Mouse (Mus musculus) liver, embryonic 12.5 days (tissue): ENCODE data around the gene Dzank1. TPM values are rescaled to one million over a fixed set of nuclear protein-coding genes. Genes with fewer than 3 reads are reported as not detected.

Source experiments
- ATAC-seq: fragments of 200-750 bp; cut with Nextera tagmentation; 2 replicates; pipeline ENCODE4 v1.8.0; 2017; ENCODE audit warnings: moderate number of reproducible peaks, mild to moderate bottlenecking, moderate library complexity
- H3K27ac ChIP-seq: fragments of 300-500 bp; sonication (generic); 2 replicates; pipeline ENCODE4 v1.5.1; 2016; ENCODE audit warnings: mild to moderate bottlenecking
- H3K27me3 ChIP-seq: fragments of 300-500 bp; sonication (generic); replicated peaks from 2 replicates; pipeline ENCODE4 v1.6.1; 2016; ENCODE audit warnings: mild to moderate bottlenecking, moderate library complexity
- H3K36me3 ChIP-seq: fragments of 300-500 bp; sonication (generic); 2 replicates; pipeline ENCODE4 v1.6.1; 2016; ENCODE audit warnings: mild to moderate bottlenecking, moderate library complexity
- H3K4me1 ChIP-seq: fragments of 300-500 bp; sonication (generic); 2 replicates; pipeline ENCODE4 v1.6.1; 2016
- H3K4me2 ChIP-seq: fragments of 300-500 bp; sonication (generic); 2 replicates; pipeline ENCODE4 v1.6.1; 2016; ENCODE audit warnings: mild to moderate bottlenecking, moderate library complexity
- H3K4me3 ChIP-seq: fragments of 300-500 bp; sonication (generic); 2 replicates; pipeline ENCODE4 v1.5.1; 2016; ENCODE audit warnings: mild to moderate bottlenecking, moderate library complexity
- H3K9ac ChIP-seq: fragments of 300-500 bp; sonication (generic); 2 replicates; pipeline ENCODE4 v1.6.1; 2016; ENCODE audit warnings: mild to moderate bottlenecking, moderate library complexity
- H3K9me3 ChIP-seq: fragments of 300-500 bp; sonication (generic); replicated peaks from 2 replicates; pipeline ENCODE4 v1.6.1; 2016; ENCODE audit warnings: mild to moderate bottlenecking, moderate library complexity
- WGBS: fragments of 180-500 bp; shearing (Covaris S2); methylation state at CpG from one replicate; pipeline ENCODE4 v1.1.7; 2016; ENCODE audit not compliant: insufficient replicate concordance; 5-methylcytosine and 5-hydroxymethylcytosine counted together
- polyA plus RNA-seq: library from polyadenylated mRNA; unstranded; fragments of >200 nt; fragmentation: Nextera tagmentation; extraction: Ambion mirVana; gene quantifications from 2 replicates; pipeline ENCODE4 v1.2.1, GENCODE M21; 2016

Gene Dzank1
- polyA plus RNA-seq, 1 experiment from 2014 or later = 0.21 TPM

DNA sequence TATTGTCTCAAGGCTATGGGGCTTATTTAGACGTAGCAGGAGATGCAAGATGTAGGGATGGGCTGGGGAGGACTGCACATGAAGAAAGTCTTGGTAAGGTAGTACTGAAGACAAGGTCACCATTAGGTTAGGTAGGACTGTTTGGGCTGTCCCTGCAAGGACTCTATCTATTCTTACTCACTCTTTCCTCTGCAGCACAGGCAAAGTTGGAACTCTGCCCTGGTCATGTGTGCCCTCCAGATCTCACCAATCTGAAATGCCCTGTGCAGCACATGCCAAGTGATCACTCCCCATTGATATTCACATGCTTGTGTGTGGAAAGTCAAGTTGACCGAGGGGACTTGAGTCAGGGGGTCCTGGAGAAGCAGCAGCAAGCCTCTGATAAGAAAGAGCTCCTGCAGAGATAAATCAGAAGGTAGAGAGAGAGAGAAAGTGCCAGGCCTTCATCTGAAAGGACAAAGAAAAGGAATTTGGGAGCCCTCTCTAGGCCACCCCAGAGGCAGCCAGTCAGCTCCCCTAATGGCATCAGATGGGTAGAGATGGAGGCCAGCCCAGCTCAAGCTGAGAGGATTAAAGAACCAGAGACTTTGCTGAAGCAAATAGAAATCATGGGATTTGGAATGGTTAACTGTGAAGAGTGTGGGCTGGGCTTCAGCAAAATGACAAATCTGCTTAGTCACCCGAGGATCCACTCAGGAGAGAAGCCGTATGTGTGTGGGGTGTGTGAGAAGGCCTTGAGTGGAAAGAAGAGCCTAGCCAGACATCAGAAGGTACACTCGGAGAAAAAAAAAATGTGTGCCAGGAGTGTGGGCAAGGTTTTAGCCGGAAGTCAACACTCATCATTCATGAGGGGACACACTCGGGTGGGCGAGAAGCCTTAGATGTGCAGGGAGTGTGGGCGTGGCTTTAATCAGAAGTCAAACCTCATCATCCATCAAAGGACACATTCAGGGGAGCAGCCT lies 62.1 kb downstream of the Dzank1 start:
- no peak for ATAC-seq
- WGBS = 58% methylated on average over 9 of the region's 9 CpGs
- H3K4me2 ChIP-seq = no peak overlapping the region
- H3K27ac ChIP-seq = no peak overlapping the region
- H3K36me3 ChIP-seq = no peaks in the 10 kb centered on the region
- no peaks in the 10 kb centered on the region for H3K4me1 ChIP-seq
- H3K9ac ChIP-seq = no peak overlapping the region
- H3K9me3 ChIP-seq = no peaks in the 10 kb centered on the region
- H3K4me3 ChIP-seq = no peak overlapping the region
- H3K27me3 ChIP-seq = no peaks in the 10 kb centered on the region

DNA sequence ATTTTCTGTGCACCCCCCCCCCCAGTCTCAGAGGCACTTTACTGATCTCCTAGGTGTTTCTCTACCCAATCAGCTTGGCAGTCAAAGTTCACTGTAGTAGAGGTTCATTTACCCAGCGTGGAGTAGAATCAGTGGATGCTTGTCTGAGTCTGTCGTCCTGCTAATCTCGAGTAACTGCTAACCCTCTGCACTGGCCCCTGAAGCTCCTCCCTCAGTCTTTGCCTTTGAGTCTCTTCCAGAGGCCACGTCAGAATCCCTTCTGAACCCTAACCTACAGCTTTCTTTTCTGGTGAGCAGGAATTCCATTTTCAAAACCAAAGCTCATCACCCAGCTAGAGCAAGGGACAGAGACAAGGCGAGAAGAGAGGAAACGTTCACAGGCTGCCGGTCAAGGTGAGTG lies 63.0 kb downstream of the Dzank1 start:
- Histone ChIP-seq H3K27ac (no peak overlapping the region), H3K4me3 (no peak overlapping the region), H3K27me3 (no peaks in the 10 kb centered on the region), H3K4me2 (no peak overlapping the region), H3K9ac (no peak overlapping the region), H3K36me3 (no peaks in the 10 kb centered on the region), H3K9me3 (no peaks in the 10 kb centered on the region), H3K4me1 (peaks cover 3% of the 10 kb centered on the region; the same call in 1 of the 2 replicates)
- no peak for ATAC-seq
- WGBS = 52% methylated on average over 7 of the region's 7 CpGs

DNA sequence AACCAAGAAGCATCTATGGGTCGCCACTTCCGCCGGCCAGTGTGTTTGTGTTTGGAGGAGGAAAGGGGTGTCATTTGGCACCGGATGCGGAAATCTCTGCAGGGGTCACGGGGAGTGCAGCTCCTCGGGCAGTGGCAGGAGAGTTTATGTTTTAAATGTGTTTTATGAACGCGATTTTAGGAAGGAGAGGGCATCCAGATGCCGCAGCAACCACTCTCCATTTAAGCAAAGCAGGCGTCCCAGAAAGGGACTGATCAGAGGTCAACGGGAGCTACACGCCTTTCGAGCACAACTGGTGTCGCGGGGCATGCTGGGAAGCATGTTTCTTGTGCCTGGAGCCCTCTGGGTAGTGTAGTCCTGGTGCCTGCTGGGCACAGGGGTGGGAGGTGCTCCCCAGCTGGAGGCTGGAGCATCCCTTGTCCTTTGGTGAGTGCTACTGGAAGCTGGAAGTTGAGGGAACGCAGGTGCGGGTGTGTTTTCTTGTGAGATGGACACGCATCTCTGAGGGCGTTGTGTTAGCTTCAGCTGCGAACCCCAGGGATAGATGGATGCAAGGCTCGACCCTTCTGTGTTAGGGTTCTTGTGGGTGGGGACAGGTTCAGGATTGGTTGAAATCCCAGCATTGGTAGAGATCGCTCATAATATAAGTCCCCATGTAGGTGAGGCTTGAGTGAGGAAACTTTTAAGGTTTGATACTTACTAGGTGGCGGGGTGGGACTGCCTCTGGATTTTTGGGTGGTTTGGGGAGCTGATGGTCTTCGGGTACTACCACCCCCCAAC lies 68.0 kb downstream of the Dzank1 start:
- H3K27ac ChIP-seq = no peak overlapping the region
- H3K4me3 ChIP-seq = peak overlapping the region; percentile 63
- peak overlapping the region; percentile 64 for H3K4me2 ChIP-seq
- ATAC-seq = peak; percentile 91
- 8% methylated on average over 25 of the region's 25 CpGs for WGBS
- no peaks in the 10 kb centered on the region for H3K36me3 ChIP-seq
- H3K9ac ChIP-seq = peak overlapping the region; percentile 50
- peaks cover 15% of the 10 kb centered on the region; the same call in 1 of the 2 replicates for H3K27me3 ChIP-seq
- no peaks in the 10 kb centered on the region for H3K9me3 ChIP-seq
- peaks cover 11% of the 10 kb centered on the region for H3K4me1 ChIP-seq

DNA sequence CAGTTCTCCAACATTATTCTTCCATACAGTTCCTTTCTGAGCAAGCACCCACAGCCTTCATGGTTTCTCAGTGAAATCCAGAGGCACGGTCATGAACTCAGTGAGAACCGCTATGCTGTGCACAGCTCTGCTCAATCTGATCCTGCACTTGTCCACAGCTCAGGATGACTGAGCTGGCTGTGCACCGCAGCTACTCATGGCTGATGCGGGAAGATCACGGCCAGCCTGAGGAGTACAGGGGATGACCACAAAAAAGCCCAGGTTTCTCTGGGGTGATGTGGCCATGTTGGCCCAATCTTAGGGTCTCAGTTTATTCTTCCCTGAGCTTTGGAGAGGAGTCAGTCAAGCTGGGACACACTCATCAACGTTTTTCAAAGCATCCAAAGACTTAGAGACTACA lies 68.9 kb downstream of the Dzank1 start:
- 66% methylated on average over 6 of the region's 6 CpGs for WGBS
- ATAC-seq = no peak
- peak overlapping the region; percentile 64 for H3K4me2 ChIP-seq
- peaks cover 11% of the 10 kb centered on the region for H3K4me1 ChIP-seq
- H3K9ac ChIP-seq = no peak overlapping the region
- H3K36me3 ChIP-seq = no peaks in the 10 kb centered on the region
- H3K4me3 ChIP-seq = peak overlapping the region; percentile 63
- peaks cover 20% of the 10 kb centered on the region for H3K27me3 ChIP-seq
- no peaks in the 10 kb centered on the region for H3K9me3 ChIP-seq
- H3K27ac ChIP-seq = no peak overlapping the region

DNA sequence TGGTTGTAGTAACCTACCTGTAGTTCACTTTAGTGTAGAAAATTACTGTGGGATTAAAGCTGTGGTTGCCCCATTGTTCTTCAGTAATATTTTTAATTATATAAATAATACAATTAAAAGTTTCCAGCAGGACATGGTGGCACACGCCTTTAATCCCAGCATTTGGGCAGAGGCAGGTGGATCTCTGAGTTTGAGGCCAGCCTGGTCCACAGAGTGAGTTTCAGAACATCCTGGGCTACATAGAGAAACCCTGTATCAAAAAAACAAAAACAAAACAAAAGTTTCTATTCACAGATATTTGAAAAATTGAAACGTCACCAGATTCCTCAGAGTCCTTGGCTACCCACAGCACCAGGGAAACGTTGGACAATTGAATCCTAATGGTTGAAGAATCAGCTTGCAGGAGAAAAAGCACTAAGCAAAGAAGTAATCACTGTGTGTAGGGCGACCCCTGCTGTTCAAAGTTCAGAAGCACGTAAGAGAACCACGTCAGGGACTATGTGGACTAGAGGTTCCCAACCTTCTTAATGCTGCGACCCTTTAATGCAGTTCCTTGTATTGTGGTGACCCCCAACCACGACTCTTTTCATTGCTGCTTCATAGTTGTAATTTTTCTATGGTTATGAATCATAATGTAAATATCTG lies 74.7 kb downstream of the Dzank1 start:
- 7% methylated on average over 8 of the region's 8 CpGs for WGBS
- Histone ChIP-seq H3K4me2 (no peak overlapping the region), H3K9ac (no peak overlapping the region), H3K36me3 (no peaks in the 10 kb centered on the region), H3K4me3 (no peak overlapping the region), H3K27ac (no peak overlapping the region), H3K4me1 (no peaks in the 10 kb centered on the region; the same call in 1 of the 2 replicates), H3K27me3 (peaks cover 36% of the 10 kb centered on the region), H3K9me3 (no peaks in the 10 kb centered on the region)
- 0 out of 2 replicates have a peak, but pooled peaks have one; percentile 37 for ATAC-seq

DNA sequence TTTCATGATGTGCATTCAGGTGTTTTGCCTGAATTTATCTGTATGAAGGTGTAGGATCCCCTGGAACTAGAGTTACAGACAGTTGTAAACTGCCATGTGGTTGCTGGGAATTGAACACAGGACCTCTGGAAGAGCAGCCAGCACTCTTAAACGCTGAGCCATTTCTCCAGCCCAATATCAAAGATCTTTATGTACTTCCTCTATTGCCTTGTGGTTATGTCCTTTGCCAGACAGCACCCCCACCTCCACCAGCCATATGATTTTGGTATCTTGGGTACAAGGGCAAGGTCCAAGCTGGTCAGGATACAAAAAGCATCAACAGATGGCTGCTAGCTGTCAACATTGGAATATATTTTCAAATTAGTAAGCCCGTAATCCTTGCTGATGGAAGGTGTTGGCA lies 76.8 kb downstream of the Dzank1 start:
- no peaks in the 10 kb centered on the region for H3K9me3 ChIP-seq
- H3K4me2 ChIP-seq = no peak overlapping the region
- H3K36me3 ChIP-seq = no peaks in the 10 kb centered on the region
- 43% methylated on average over 2 of the region's 2 CpGs for WGBS
- H3K4me3 ChIP-seq = no peak overlapping the region
- no peak for ATAC-seq
- peaks cover 7% of the 10 kb centered on the region for H3K4me1 ChIP-seq
- H3K9ac ChIP-seq = no peak overlapping the region
- no peak overlapping the region for H3K27ac ChIP-seq
- peaks cover 29% of the 10 kb centered on the region for H3K27me3 ChIP-seq

DNA sequence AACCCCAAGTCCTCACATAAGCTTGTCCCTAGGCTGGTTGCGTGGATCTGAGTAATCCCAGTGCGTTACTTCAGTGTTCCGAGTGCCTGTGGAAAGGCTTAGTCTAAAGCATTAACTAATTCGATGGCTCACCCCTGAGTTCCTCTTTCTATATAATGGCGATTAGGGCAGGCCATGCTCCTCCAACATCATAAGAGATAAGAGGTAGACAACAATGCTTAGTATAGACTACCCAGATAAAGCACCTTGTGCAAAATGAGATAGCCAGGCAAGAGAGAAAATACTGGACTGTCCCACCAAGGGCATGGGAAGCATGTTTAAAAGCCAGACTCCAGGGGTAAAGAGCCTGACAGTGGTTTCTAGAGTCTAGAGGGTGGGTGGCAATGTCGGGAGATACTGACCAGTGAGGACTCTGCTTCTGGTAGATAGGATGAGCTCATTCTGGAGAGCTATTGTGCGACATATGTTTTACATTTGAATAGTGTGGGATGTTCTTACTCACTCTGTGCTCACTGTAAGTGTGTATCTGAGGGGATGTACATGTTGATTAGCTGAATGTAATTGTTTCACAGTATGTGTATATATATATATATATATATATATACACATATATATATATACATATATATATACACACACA lies 80.7 kb downstream of the Dzank1 start:
- WGBS = 44% methylated on average over 7 of the region's 7 CpGs
- Histone ChIP-seq H3K9me3 (no peaks in the 10 kb centered on the region), H3K27me3 (0 out of 2 replicates have a peak, but pooled peaks cover 7% of the 10 kb centered on the region), H3K4me3 (no peak overlapping the region), H3K36me3 (no peaks in the 10 kb centered on the region), H3K4me2 (peak overlapping the region; percentile 23; the same call in 1 of the 2 replicates), H3K27ac (no peak overlapping the region), H3K4me1 (peaks cover 7% of the 10 kb centered on the region), H3K9ac (no peak overlapping the region)
- ATAC-seq = peak; percentile 81

DNA sequence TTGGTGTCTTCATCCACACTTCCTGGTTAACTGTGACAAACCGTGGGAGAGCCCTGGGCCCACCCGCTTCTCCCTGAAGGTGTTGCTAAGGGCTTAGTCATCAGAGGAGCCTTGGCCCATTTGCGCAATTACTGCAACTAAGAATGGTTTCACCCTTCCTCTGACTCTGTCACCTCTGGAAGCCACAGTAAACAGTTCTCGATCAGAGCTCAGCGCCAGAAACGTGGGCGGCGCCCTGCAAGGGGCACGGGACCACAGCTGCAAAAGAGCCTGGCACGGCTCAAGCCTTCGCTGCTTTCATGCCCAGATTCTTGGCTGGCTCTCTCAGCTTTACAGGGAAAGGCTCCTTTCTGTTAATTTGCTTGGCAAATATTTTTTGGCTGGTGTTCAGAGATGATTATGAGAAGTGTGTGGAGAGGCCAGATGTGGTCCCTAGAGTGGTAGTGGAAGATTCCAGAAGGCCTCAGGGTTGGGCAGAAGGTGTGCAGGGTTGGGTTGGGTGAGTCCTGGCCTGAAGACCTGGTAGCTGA lies 85.8 kb downstream of the Dzank1 start:
- no peak overlapping the region for H3K9ac ChIP-seq
- no peak for ATAC-seq
- H3K27me3 ChIP-seq = no peaks in the 10 kb centered on the region
- peaks cover 5% of the 10 kb centered on the region for H3K4me1 ChIP-seq
- 65% methylated on average over 11 of the region's 11 CpGs for WGBS
- H3K4me2 ChIP-seq = no peak overlapping the region
- no peak overlapping the region for H3K4me3 ChIP-seq
- H3K36me3 ChIP-seq = no peaks in the 10 kb centered on the region
- H3K27ac ChIP-seq = no peak overlapping the region
- no peaks in the 10 kb centered on the region for H3K9me3 ChIP-seq

DNA sequence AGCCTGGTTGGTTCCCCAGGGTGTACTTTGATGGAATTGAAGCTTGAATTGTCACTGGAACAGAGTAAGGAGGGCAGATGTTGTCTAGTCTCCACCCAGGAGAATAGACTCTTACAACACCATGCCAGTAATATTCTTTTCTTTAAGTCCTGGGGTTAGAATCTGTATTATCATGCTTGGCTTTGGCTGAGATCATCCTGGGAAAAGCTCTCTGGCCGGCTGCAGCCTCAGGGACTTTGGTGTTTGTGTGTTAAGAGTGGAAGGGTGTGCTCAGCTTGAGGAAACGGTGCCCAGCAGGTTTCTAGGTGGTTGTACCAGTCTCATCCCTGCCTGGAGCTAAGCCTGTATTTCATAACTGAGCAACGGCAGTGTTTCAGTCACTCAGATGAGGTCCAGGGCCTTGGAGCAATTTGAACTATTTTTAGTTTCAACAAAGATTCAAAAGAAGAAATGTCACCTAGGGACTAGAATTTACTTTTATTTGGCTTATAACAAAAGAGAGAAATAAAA lies 88.0 kb downstream of the Dzank1 start:
- Histone ChIP-seq H3K4me2 (no peak overlapping the region), H3K27ac (no peak overlapping the region), H3K27me3 (no peaks in the 10 kb centered on the region), H3K4me1 (no peaks in the 10 kb centered on the region), H3K36me3 (no peaks in the 10 kb centered on the region), H3K4me3 (no peak overlapping the region), H3K9me3 (no peaks in the 10 kb centered on the region), H3K9ac (no peak overlapping the region)
- no peak for ATAC-seq
- WGBS = 62% methylated on average over 3 of the region's 3 CpGs

DNA sequence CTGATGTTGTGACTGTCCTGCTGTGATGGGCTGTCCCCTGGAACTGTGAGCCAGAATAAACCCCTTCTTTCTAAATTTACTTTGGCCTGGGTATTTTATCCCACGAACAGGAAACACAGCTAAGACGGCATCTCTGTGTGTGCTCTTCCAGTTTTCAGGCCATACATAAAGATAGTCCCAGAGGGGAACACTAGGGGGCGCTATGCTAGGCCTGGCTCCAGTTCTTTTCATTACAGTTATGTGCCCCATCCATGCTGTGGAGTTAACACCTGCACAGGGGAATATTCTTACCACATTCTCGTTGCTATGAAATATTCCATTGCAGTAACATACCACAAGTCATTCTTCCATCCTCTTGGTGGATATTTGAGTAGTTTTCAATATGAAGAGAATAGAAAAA lies 88.8 kb downstream of the Dzank1 start:
- Histone ChIP-seq H3K27me3 (no peaks in the 10 kb centered on the region), H3K9me3 (no peaks in the 10 kb centered on the region), H3K4me2 (no peak overlapping the region), H3K9ac (no peak overlapping the region), H3K4me1 (no peaks in the 10 kb centered on the region), H3K4me3 (no peak overlapping the region), H3K36me3 (no peaks in the 10 kb centered on the region), H3K27ac (no peak overlapping the region)
- ATAC-seq = no peak
- 31% methylated on average over 4 of the region's 4 CpGs for WGBS

DNA sequence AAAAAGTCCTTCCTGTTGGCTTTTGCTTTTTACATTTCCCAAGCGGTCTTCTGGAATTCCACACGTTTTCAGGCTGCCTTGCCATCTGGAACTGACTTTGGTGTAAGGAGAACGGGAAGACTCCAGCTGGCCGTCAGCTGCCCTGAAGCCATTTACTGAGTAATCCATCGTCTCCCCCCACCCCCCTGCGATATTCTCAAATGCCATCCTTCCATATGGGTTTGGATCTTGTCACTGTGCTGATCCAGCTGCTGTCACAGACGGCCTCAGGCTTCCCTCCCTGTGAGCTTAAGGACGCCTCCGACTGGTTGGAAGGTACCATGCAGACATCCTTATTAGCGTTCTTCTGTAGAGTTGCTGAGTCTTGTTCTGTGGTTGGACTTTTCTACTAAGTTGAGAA lies 91.5 kb downstream of the Dzank1 start:
- Histone ChIP-seq H3K9me3 (no peaks in the 10 kb centered on the region), H3K4me2 (no peak overlapping the region), H3K27me3 (no peaks in the 10 kb centered on the region), H3K4me3 (no peak overlapping the region), H3K36me3 (no peaks in the 10 kb centered on the region), H3K9ac (no peak overlapping the region), H3K27ac (no peak overlapping the region), H3K4me1 (no peaks in the 10 kb centered on the region)
- 74% methylated on average over 10 of the region's 10 CpGs for WGBS
- ATAC-seq = no peak
